Mouse (Mus musculus): ENCODE data around the gene Cbx1. TPM values are rescaled to one million over a fixed set of nuclear protein-coding genes. Genes with fewer than 3 reads are reported as not detected.

Cbx1 gene
- 44.7 and 58.2 TPM in 2 replicates for polyA plus RNA-seq (2015; fragmentation: Nextera tagmentation; extraction: Ambion mirVana)

DNA sequence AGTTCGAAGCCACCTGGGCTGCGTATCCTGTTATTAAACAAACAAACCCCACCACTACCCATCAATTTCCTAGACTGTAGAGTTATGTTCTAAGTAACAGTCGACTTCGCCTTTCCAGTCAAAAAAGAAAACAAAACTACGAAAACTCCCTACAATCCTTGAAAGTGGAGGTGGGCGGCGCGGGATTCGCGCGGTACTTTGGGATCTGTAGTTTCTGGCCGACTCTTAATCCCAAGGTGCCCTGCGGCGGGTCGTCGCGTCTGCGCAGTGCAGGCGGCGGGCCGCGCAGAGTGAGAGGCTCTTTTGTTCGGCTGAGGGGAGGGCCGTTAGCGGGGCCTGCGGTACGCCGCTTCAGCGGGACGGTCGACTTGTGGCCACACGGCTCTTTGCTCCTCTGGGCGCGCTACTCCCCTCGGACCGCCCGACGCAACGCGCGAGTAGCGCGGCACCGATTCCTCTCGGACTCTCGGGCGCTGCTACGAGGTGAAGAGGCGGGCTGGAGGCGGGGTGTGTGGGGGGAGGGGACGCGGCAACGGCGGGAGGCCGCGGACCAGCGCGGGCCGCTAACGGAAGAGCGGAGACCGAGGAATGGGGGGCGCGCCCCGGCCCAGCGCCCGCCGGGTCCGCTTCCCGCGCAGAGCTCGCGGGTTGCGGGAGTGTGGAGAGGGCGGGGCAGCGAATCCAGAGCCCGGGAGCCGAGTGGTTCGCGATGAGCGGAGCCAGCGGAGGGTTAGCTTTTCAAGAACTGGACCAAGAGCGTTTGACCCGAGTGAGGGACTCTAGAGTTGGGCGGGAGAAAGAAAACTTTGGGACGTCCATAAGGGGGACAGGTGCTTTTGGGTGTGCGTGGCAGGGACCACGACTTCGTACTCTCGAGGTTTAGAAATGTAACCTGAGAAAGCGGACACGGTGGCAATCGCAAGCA lies at the start of gene Cbx1:
Cbx1 (plus strand) TSS at position 257 of the 925 bp plus-strand sequence.

DNA sequence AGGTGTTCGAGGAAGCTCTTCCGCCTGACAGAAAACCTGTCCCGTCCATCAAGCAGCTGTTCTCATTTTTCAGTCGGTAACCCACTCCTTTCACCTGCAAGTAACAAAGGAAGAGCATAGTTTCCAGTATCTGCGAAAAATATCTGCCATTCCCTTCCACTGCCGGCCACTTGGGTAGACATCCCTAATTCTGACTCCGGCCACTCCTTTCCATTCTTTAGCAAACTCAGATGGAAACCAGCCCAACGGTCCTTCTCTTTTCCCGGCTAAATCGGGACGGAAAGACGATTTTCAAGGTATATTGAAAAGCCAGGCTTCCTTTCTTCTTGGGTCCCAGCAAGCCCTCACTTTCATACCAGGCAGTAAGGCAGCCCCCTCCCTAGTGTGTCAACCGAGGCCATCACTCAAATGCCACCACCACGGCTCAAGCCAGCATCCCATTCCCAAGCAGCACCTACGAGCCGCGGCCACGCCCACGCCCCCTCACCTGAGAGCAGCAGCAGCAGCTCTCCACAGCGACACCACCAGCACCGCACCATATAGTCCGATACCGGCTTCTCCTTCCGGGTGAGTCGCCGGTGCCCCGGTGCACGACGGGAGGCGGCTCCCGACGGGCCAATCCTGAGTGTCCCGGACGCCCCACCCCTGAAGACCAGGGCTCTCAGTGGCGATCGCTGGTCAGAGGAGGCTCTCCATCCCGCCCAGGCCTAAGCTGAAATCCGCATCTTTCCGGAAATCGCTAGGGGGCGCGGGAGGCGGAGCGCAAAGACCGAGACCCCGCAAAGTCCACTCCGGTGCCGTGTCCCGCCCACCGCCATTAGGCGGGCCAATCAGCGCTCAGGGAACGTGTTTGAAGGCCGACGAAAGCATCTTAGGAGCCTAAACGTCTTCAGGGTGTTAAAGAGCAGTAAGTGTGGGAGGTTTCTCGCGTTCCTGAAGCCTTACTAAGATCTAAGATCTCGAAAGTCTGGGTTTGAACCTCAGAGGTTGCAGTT lies 11.7 kb upstream of the Cbx1 start, which contains the start of gene Snx11:
Snx11 (minus strand) TSS at position 592 of the 995 bp plus-strand sequence.

DNA sequence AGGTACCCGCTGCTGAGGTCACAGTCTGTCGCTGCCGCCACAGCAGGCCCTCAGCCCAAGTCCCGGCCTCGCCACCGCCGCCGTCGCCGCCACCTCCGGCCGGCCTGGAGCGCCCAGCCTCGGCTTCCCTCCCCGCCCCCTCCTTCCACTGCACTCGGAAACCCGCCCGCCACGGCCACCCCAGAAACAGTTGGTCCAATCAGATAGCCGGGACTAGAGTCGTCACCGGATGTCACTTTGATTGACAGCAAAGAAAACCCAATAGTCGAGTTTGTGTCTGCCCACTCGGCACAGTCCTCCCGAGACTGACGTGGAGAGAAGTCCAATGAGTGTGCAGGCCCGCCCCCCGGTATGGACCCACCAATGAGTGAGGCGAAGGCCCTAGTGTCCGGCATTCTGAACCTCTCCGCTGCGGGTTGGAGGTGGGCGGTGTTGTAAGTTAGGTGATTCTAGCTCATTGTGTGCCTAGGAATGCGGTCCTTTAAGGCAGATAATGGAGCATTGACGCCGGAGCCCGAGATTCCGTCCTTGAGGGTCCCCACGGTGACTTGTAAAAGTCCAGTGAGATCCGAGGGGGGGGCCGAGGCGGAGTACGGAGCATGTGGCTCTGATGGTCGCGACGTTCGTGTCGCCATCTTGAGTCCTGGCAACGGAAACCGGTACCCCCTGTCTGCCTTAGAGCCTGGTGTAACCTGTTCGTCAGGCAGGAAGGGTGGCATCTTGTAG lies 41.0 kb downstream of the Cbx1 start, which contains the start of gene Nfe2l1:
Nfe2l1 (minus strand) TSS at position 156 of the 726 bp plus-strand sequence.

DNA sequence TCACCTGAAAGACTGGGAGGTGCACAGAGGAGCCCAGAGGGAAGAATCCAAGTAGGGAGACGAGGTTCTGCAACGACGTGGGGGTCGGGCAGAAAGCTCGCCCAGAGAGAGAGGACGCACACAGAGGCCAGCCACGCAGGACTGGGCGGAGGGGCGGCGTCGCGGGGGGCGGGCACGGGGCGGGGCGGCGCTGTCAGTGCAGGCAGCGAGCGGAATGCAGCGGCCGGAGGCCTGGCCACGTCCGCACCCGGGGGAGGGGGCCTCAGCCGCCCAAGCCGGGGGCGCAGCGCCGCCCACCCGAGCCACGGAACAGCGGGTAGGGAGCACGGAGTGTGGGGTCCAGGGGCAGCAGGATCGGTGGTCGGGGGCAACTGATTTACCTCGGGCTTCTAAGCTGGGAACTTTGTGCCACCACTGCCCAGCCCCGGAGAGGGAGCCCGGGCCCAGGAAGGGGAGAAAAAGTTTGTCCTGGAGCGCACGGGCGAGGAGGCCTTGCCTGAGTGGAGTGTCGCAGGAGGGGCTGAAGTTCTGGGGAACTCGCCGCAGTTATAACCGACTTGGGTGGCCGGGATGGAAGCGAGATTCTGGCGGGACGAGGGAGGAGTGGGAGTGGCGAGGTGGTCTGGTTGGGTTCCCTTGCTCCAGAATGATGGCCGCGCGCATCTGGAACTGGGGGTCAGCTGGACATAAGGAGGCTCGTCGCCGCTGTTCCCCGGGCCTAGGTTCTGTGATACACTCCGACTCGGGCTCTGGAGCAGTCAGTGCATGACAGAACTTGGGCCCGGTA lies 60.9 kb downstream of the Cbx1 start, which contains the start of gene Copz2:
Copz2 (plus strand) TSS at position 190 of the 787 bp plus-strand sequence.

Small RNA genes within 50 kb of the gene (microRNA-seq; reads per million reads assigned to microRNA genes)
- 264 reads per million, percentile 56 among the genes with 10 or more reads in this experiment for gene Mir152 (ENCODE audit: borderline replicate concordance, insufficient number of aligned reads)

Other genes starting within 250 kb of the Cbx1 start
- gene Snx11, start 11.6 kb upstream of the Cbx1 start, polyA plus RNA-seq (2015; fragmentation: Nextera tagmentation; extraction: Ambion mirVana): 10.9 and 12.8 TPM in 2 replicates
- gene Nfe2l1, start 40.8 kb downstream of the Cbx1 start, polyA plus RNA-seq (2015; fragmentation: Nextera tagmentation; extraction: Ambion mirVana): 55.8 and 96.5 TPM in 2 replicates
- 116 and 179 TPM in 2 replicates for gene Copz2, start 60.7 kb downstream of the Cbx1 start, polyA plus RNA-seq (2015; fragmentation: Nextera tagmentation; extraction: Ambion mirVana)
- 67.4 and 76.8 TPM in 2 replicates for gene Cdk5rap3, start 127.4 kb downstream of the Cbx1 start, polyA plus RNA-seq (2015; fragmentation: Nextera tagmentation; extraction: Ambion mirVana)
- gene Prr15l, start 139.0 kb downstream of the Cbx1 start, polyA plus RNA-seq (2015; fragmentation: Nextera tagmentation; extraction: Ambion mirVana): 1.4 and 1.9 TPM in 2 replicates
- 26.1 and 40.0 TPM in 2 replicates for gene Pnpo, start 154.9 kb downstream of the Cbx1 start, polyA plus RNA-seq (2015; fragmentation: Nextera tagmentation; extraction: Ambion mirVana)
- 13.0 and 14.4 TPM in 2 replicates for gene Sp2, start 193.8 kb downstream of the Cbx1 start, polyA plus RNA-seq (2015; fragmentation: Nextera tagmentation; extraction: Ambion mirVana)
- gene Sp6, start 224.3 kb downstream of the Cbx1 start, polyA plus RNA-seq (2015; fragmentation: Nextera tagmentation; extraction: Ambion mirVana): not detected in 2 replicates
- gene Scrn2, start 240.8 kb downstream of the Cbx1 start, polyA plus RNA-seq (2015; fragmentation: Nextera tagmentation; extraction: Ambion mirVana): 19.7 and 38.7 TPM in 2 replicates